Mouse (Mus musculus): ENCODE measurements around the gene Eif3i.

The Eif3i gene

GRCm38 (mm10) chr4:129618786-129619691 lies 18.6 kb upstream of the Eif3i start, which contains the start of gene Iqcc:
Gene Iqcc (minus strand): TSS chr4:129619099.
- peak; percentile 93 for DNase-seq (ENCODE audit: low read depth, low spot score)

- no peak for DNase-seq (ENCODE audit: low read depth, low spot score)
These were observed 17.6 kb upstream of the Eif3i start for GRCm38 (mm10) chr4:129618031-129618430.

GRCm38 (mm10) chr4:129617121-129617641 lies 16.7 kb upstream of the Eif3i start:
- DNase-seq (ENCODE audit: low read depth, low spot score) = no peak

- no peak for DNase-seq (ENCODE audit: low read depth, low spot score)
These were observed 16.2 kb upstream of the Eif3i start for GRCm38 (mm10) chr4:129616631-129617030.

- DNase-seq (ENCODE audit: low read depth, low spot score) = no peak
These were observed 15.4 kb upstream of the Eif3i start for GRCm38 (mm10) chr4:129615801-129616290.

- no peak for DNase-seq (ENCODE audit: low read depth, low spot score)
These were observed 13.6 kb upstream of the Eif3i start, which contains the start of gene Dcdc2b for GRCm38 (mm10) chr4:129614093-129614492. Gene Dcdc2b (minus strand): TSS chr4:129614257.

- no peak for DNase-seq (ENCODE audit: low read depth, low spot score)
These were observed 10.0 kb upstream of the Eif3i start for GRCm38 (mm10) chr4:129610472-129610871.

- no peak for DNase-seq (ENCODE audit: low read depth, low spot score)
These were observed 9.6 kb upstream of the Eif3i start for GRCm38 (mm10) chr4:129610026-129610425.

- DNase-seq (ENCODE audit: low read depth, low spot score) = no peak
These were observed 8.7 kb upstream of the Eif3i start for GRCm38 (mm10) chr4:129609139-129609631.

GRCm38 (mm10) chr4:129608426-129609025 lies 8.1 kb upstream of the Eif3i start:
- DNase-seq (ENCODE audit: low read depth, low spot score) = peak; percentile 74

GRCm38 (mm10) chr4:129588865-129589264 lies 11.6 kb downstream of the Eif3i start:
- DNase-seq (ENCODE audit: low read depth, low spot score) = no peak

GRCm38 (mm10) chr4:129586943-129587342 lies 13.5 kb downstream of the Eif3i start:
- no peak for DNase-seq (ENCODE audit: low read depth, low spot score)

GRCm38 (mm10) chr4:129585773-129586172 lies 14.7 kb downstream of the Eif3i start:
- DNase-seq (ENCODE audit: low read depth, low spot score) = no peak

GRCm38 (mm10) chr4:129584884-129585608 lies 15.4 kb downstream of the Eif3i start:
- no peak for DNase-seq (ENCODE audit: low read depth, low spot score)

GRCm38 (mm10) chr4:129584370-129584769 lies 16.1 kb downstream of the Eif3i start:
- DNase-seq (ENCODE audit: low read depth, low spot score) = no peak

GRCm38 (mm10) chr4:129582251-129582650 lies 18.2 kb downstream of the Eif3i start:
- no peak for DNase-seq (ENCODE audit: low read depth, low spot score)

GRCm38 (mm10) chr4:129580347-129580746 lies 20.1 kb downstream of the Eif3i start:
- DNase-seq (ENCODE audit: low read depth, low spot score) = no peak

- DNase-seq (ENCODE audit: low read depth, low spot score) = no peak
These were observed 22.0 kb downstream of the Eif3i start, which contains the start of gene Fam167b for GRCm38 (mm10) chr4:129578466-129578865. Gene Fam167b (minus strand): TSS chr4:129578549.

GRCm38 (mm10) chr4:129577688-129578087 lies 22.8 kb downstream of the Eif3i start:
- DNase-seq (ENCODE audit: low read depth, low spot score) = no peak

GRCm38 (mm10) chr4:129576863-129577491 lies 23.5 kb downstream of the Eif3i start:
- DNase-seq (ENCODE audit: low read depth, low spot score) = no peak

All from telencephalon, adult 2 months (tissue).